In the genomic region with DNA sequence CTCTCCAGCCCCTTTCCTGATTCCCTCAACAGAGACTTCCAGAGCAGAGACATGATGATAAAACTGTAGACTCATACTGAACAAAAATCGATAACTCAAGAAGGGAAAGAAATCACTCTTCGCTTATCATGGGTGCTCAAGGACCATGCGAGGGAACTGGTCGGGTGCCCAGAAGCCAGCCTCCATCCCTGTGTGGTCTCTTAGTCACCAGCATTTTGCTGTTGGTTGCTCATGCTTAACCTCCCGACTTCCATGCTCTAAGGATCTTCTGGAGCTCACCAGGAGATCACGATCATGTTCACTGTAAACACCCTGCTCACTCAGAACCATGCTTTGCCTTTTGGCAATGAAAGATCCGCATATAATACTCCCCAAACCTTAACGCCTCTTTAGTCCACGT, we compare ENCODE assay signal across 17 mouse cellular contexts. TPM values are rescaled to one million over a fixed set of nuclear protein-coding genes. Genes with fewer than 3 reads are reported as not detected.
A peak's percentile ranks its signal among the peaks of the same experiment; 100 is the strongest.
DNase-seq lines count a peak whose midpoint lies in the region; ATAC-seq and TF ChIP-seq lines count a peak whose summit lies in the region.
"Had no signal": no experiment of that assay in that cellular context is flagged by ENCODE, and none has a peak within 500 bp of the region (broad histone marks: within the 10 kb centered on the region; RNA-seq: fewer than 3 reads in every experiment).

No protein-coding gene starts in this region.

- ATAC-seq in kidney, postnatal 0 days (replicated peaks; ENCODE audit: low FRiP score, low read depth): no peak
- ATAC-seq in Patski: peak; percentile 13
- ATAC-seq: forebrain, embryonic 15.5 days; intestine, embryonic 15.5 days had no signal

- 0 out of 2 replicates have a peak overlapping the region, but pooled peaks have one; percentile 3 for H3K27ac ChIP-seq in kidney, postnatal 0 days
- H3K27ac ChIP-seq: embryonic facial prominence, embryonic 12.5 days; forebrain, embryonic 15.5 days; hindbrain, embryonic 10.5 days; hindbrain, embryonic 14.5 days; intestine, embryonic 15.5 days had no signal

- H3K9me3 ChIP-seq in kidney, postnatal 0 days (replicated peaks; ENCODE audit: low read length): no peaks in the 10 kb centered on the region
- H3K9me3 ChIP-seq: forebrain, embryonic 15.5 days; heart, embryonic 12.5 days; hindbrain, embryonic 10.5 days; intestine, embryonic 15.5 days had no signal

- WGBS in kidney, postnatal 0 days: 54% methylated on average over 9 of the region's 9 CpGs

- no peaks in the 10 kb centered on the region for H3K36me3 ChIP-seq in kidney, postnatal 0 days (ENCODE audit: insufficient read depth, low read length)
- H3K36me3 ChIP-seq: embryonic facial prominence, embryonic 12.5 days; forebrain, embryonic 15.5 days; heart, embryonic 12.5 days; hindbrain, embryonic 10.5 days; intestine, embryonic 15.5 days had no signal

- in situ Hi-C loops in Patski (cut with MboI; ENCODE audit: low pct_unique_long_range_greater_than_20kb): no loop called here

- CTCF ChIA-PET in Patski (lab: Charles Lee): interaction anchor here (1.1 to 7.8 kb wide), 6 partner anchors 9 to 58 kb away, joined by 3 to 66 read pairs (median 4); no protein-coding TSS in a partner anchor

- POLR2A ChIA-PET in Patski (lab: Charles Lee): interaction anchor here (1.2 kb wide), 1 partner anchor 52 kb away, joined by 3 read pairs; no protein-coding TSS in a partner anchor

- no peak overlapping the region for H3K4me2 ChIP-seq in kidney, postnatal 0 days (ENCODE audit: low read length)
- H3K4me2 ChIP-seq: embryonic facial prominence, embryonic 12.5 days; forebrain, embryonic 15.5 days; heart, embryonic 12.5 days; hindbrain, embryonic 14.5 days; intestine, embryonic 15.5 days had no signal

- no peak overlapping the region for H3K4me3 ChIP-seq in kidney, postnatal 0 days (replicated peaks; ENCODE audit: low read depth, low read length)
- H3K4me3 ChIP-seq: embryonic facial prominence, embryonic 12.5 days; forebrain, embryonic 15.5 days; heart, embryonic 12.5 days; hindbrain, embryonic 10.5 days; intestine, embryonic 15.5 days had no signal

- H3K4me1 ChIP-seq in kidney, postnatal 0 days (replicated peaks; ENCODE audit: insufficient read depth, low read length): peaks cover 7% of the 10 kb centered on the region; the same call in 1 of the 2 replicates

- no peak for DNase-seq in kidney, postnatal 0 days (ENCODE audit: low spot score)
- no peak for DNase-seq in kidney, adult 18-20 months
- DNase-seq in Patski (ENCODE audit: low read depth, low spot score): peak; percentile 73
- peak; percentile 67 for DNase-seq in adrenal gland, postnatal 10 days
- DNase-seq in cerebellum, postnatal 4 days (ENCODE audit: low spot score in 2 of 2): no peak
- no peak for DNase-seq in retina, embryonic 14.5 days (ENCODE audit: low spot score)
- DNase-seq: cerebellum, adult 2 months; cerebellum, postnatal 10 days; embryo, embryonic 11 days; gastrocnemius, postnatal 10 days; heart, adult 18-20 months had no signal

- TF ChIP-seq CTCF in kidney, postnatal 0 days (IDR thresholded peaks at IDR 0.05; ENCODE audit: low read depth): no peak
- TF ChIP-seq CTCF in Patski (IDR thresholded peaks at IDR 0.05): no peak

- H3K9ac ChIP-seq in kidney, postnatal 0 days (ENCODE audit: low read depth, low read length): no peak overlapping the region
- H3K9ac ChIP-seq: embryonic facial prominence, embryonic 12.5 days; forebrain, embryonic 15.5 days; heart, embryonic 12.5 days; hindbrain, embryonic 14.5 days; intestine, embryonic 15.5 days had no signal

- H3K27me3 ChIP-seq in kidney, postnatal 0 days (ENCODE audit: insufficient read depth, low read length): no peaks in the 10 kb centered on the region
- no peaks in the 10 kb centered on the region for H3K27me3 ChIP-seq in Patski
- H3K27me3 ChIP-seq: embryonic facial prominence, embryonic 12.5 days; heart, embryonic 12.5 days; intestine, embryonic 15.5 days had no signal

RNA-seq across cellular contexts. Expression of gene Fmnl3, which starts 2.5 kb away (rescaled TPM):
- polyA plus RNA-seq in kidney, postnatal 0 days (2015; fragmentation: Nextera tagmentation; extraction: Ambion mirVana): 31.6 and 33.4 TPM in 2 replicates
- polyA plus RNA-seq in Patski (2021): 99.2 TPM
- total RNA-seq in adrenal gland, postnatal 10 days (2021): 10 to 100 TPM; 27.6 to 31.7 TPM

RNA-seq across cellular contexts. Expression of gene Tmbim6, which starts 19.9 kb away (rescaled TPM):
- 774 and 842 TPM in 2 replicates for polyA plus RNA-seq in kidney, postnatal 0 days (2015; fragmentation: Nextera tagmentation; extraction: Ambion mirVana)
- 509 TPM for polyA plus RNA-seq in Patski (2021)
- total RNA-seq in adrenal gland, postnatal 10 days (2021): 100 to 1,000 TPM; 581 to 642 TPM

Comparison
In these comparisons a context has a peak if more than half of its experiments do, and no peak if none do; other contexts are left out.
1. DNase-seq: peak in Patski (single experiment) and adrenal gland, postnatal 10 days (single experiment); none in kidney, postnatal 0 days (single experiment), kidney, adult 18-20 months (single experiment), cerebellum, postnatal 4 days (0 of 2) and retina, embryonic 14.5 days (single experiment).